Mouse (Mus musculus) WW6 (cell line): ENCODE results near the gene Slc25a28.

Experiments
- DNase-seq: peaks from one replicate; pipeline ENCODE4 v3.0.0-alpha.2; 2013; ENCODE audit warnings: low read depth, low spot score

Gene Slc25a28

DNA sequence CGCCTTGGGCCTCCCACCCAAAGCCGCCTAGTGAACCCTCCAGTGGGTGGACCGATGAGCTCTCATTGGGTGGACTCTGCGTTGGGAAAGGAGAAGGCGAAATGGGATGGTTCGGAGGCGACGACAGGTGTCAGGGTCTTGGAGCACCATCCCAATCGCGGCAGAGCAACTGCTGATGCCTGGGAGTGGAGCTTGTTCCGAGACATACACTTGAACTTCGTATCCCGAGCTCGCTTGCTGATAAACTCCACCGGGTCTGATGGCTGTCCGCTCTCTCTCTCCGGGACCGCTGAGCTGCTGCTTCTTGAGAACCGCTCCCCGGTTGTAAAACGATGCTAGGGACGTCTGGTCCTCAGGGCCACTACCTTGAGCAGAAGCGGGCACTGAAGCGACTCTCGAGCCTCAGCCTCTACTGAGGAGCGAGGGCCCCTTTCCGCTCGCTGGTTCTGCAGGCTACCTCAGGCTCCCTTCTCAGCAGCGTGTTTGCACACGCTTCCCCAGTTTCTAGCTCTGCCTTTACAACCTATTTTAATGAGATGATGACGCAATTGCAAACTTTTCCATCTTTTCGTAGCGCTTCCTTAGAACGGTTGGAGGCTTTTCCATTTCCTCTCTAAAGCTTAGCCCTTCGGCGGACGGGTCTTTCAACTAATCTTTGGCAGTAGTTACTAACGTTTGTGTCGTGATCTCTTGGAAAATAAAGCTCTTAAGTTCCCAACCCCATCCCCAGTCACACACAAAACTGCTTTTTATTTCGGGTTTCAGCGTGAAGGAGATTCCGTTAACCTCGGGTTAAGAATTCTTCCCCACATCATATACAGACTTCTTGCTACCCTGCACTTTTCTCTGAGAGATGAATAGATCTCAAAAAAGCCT is 1.1 kb upstream of the Slc25a28 start:
- DNase-seq: no peak

DNA sequence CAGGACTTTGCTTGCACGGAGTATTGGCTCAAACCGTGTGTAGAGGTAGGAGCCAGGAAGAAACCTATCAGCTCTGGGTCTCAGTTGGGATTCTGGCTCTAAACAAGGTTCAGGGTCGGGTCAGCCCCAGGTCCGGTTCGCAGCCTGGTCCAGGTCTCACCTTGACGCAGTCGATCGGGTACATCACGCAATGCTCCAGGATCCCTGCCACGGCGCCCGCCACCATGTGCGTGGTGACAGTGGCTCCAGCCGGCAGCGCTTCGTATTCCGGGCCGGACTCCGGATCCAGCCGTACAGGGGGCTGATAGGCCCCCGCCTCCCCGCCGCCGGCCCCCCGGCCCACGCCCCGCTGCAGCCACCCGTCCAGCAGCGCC is 378 bp downstream of the Slc25a28 start:
- DNase-seq: no peak

DNA sequence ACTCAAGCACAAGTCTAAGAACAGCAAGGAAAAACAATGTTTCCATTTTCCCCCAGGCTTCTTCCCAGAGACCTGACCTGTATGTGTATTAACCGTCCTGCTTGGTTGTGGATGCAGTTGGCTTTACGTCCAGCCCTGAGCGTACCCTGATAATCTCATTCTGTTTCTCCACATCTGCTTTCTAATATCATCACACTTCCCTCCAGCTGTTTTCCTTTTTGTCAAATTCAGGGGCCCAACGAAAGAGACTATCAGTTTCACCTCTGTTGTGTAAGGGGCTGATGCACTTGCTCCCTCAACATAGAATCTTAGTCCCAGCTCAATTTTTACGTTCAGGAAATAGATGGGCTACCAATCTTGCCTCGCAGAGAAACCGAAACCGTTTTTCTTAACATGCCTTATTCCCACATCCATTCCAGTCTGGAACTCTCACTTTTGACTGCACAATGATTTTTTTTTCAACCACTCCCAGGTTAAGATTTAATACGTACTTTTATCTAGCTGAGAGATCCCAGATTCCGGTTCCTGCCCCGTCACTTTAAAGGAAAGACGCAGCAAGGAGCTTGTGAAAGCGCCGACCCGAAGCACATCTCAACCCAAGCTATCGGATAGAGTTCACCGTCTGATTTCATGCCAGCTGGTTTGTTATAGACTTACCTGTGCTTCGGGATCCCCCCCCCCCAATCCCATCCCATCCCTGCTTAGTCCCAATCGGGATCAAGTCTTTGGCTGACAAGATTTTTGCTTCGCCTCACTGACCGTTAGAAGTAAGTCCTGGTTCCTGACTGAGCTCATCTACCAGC is 967 bp downstream of the Slc25a28 start:
- no peak for DNase-seq

DNA sequence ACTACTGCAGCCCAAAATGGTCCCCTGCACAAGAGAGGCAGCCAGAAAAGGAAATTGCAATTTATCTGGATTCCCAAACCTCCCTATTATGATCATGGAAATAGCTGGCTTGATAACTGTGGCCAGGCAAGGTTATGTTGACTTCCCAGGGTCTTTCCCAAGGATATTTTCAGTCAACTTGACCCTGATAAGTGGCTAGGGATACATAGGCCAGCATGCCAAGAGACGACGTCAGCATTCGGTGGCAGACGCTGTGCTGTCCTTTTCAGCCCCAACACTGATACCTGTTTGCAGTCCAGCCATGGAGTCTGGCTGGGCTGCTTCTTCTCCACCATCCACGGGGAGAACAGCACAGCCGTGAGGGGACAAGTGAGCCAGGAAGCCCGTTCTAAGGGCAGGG is 3.6 kb downstream of the Slc25a28 start:
- DNase-seq: no peak

DNA sequence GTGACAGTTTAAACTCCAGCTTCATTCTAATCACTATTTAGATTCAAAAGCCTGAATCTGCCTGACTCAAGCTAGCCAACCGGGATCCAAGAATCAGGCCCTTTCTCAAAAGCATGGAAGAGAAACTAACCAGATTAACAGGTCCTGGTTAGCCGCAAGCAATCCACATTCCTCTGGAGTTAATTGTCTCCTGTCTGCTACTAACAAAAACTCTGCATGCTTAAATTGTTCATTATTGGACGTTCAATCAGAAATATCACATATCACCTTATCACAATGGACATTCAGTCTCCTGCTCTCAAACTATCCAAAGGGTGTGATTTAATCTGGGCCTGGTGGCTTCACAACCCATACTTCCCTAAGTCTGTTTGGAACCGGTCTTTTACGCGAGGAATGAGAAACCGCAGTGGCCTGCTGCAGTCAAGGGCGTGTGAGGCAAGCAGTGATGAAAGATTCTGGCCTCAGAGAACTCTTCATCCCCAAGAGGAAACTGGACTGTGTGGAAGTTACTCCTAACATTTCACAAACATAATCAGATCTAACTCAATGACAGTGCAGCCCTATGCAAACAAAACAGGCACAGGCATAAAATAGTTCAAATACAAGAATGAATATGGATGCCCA is 5.4 kb downstream of the Slc25a28 start:
- no peak for DNase-seq

DNA sequence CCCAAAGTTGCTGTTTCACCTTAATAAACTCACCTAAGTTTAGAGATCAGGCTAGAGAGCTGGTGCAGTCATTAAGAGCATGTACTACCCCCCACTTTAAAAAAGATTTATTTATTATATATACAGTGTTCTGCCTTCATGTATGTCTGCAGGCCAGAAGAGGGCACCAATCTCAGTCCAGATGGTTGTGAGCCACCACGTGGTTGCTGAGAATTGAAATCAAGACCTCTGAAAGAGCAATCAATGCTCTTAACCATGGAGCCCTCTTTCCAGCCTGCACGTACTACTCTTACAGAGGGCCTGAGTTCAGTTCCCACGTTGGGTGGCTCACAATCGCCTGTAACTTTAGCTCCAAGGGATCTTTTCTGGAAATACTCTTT is 7.3 kb downstream of the Slc25a28 start:
- no peak for DNase-seq

DNA sequence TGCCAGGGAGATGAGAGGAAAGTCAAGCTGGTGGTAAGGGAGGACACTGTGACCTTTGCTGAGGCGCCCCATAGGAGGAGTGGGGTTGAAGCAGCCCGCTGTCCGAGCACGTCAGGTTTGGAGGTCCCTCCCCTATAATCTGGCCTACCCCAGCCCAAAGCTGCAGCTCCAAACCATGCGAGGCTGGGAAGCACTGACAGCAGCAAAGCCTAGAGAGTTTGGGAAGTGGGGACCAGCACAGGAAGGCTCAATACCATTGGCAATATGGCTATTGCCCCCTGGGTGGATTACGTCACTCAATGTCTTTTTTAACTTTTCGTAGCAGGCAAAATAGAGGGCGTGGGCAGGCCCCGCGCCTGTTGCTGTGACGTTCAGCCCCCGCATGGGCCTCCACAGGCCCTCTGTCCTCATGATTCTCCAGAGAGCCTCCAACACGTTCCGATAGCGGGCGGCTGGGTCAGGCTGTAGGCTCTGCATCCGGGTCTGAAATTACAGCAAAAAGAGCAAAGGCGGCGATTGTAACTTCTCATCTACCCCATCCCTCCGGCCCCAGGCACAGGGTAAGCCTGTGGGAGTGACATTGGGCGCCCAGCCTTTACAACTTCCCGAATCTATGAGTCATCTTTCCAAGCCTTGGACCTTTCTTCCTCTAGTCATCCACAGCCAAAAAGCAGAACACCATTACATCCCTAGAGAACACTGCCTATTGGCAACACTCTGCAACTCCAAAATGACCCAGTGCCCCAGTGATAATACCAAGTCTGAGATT is 7.8 kb downstream of the Slc25a28 start:
- DNase-seq: no peak

DNA sequence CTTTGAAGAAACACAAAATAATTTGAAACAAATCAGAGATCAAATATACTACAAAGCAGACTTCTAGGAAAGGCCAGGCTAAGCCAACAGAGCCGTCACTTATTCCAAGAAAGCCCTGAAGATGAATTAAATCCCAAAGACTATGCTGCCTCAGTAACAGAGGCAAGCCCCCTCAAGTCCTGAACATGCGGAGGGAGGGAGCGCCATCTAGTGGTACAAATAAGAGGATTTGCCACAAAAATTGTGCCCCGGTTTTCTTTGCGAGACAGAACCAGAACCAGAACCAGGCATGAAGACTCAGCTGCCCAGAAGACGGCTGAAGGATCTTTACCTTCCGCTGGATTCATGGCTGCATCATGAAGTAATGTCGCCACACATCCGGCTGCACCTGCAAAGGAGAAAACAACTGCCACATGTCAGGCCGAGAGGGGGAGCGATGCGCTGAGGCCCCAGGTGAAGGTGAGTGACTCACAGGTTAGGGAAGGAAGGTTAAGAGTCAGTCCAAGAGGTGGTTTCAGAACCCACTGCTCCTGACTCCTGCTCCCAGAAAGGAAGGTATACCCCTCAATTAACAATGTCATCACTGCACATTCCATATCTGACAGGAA is 9.1 kb downstream of the Slc25a28 start:
- DNase-seq: no peak

DNA sequence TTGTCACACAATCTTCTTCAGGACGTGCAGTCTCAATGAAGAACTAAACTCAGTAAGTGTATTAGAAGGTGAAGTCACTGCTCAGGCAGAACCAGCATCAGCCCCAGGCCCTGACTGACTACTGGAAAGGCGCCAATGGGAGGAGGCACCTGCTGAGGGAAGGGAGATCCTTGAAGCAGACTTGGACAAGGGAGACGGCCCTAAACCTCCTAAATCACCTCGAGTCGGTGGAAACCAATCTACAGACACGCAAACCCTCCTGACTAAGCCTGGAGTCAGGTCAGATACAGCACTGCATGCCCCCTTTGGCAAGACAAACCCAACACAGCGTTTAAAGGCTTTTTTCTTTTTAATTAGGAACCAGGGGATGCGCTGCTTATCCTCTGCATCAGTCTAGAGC is 11.2 kb downstream of the Slc25a28 start:
- DNase-seq: no peak

DNA sequence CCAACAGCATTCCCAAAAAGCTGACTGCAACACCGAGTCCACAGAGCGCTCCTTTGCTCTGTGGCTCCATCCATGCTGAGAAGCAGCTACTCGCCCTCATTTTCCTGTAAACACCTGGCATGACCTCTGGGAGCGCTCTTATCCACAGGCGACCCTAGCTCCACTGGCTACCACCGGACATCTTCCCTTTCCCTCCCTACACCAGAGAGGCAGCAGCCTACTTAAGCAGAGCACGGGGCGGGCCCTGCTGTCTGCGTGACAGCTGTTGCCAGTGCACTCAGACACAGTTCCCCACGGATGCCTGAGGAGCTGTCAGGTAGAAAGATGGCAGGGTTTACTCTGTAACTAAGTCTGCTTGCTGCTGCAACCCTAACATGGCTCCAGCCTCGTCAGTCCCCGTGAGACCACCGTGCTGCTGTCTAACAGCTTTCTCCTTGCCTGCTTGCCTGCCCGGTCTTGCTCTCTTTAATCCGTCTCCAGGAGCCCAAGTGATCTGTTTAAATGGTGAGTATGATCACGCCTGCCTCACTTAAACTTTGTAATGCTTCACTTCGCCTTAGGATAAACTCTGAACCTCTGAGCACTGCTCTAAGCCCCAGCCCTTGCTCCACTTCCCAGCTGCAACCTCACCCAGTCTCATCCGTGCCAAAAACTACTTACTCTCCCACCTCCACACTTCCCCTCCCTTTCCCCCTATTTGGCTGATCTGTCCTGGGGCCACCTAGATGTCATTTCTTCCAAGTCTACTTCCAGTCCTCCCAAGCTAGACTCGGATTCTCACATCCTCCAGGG is 12.3 kb downstream of the Slc25a28 start:
- DNase-seq: no peak

DNA sequence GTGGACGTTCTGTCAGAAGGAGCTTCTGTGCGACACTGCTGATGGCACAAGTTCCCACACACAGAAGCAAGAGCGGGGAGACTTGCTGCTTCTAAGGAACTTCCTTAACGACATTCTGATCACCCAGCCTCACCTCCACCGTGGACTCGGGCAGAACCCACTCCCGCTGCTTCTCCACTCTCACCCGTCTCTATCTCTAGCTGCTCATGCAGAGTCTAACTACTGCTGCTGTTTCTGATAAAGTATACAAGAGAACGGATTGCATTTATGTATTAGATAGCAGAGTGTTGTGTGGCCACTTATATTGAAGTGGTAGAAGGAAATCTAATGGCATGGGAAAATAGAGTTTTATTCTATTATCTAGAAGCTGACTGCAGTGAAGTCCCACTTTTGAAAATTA is 13.9 kb downstream of the Slc25a28 start:
- no peak for DNase-seq

DNA sequence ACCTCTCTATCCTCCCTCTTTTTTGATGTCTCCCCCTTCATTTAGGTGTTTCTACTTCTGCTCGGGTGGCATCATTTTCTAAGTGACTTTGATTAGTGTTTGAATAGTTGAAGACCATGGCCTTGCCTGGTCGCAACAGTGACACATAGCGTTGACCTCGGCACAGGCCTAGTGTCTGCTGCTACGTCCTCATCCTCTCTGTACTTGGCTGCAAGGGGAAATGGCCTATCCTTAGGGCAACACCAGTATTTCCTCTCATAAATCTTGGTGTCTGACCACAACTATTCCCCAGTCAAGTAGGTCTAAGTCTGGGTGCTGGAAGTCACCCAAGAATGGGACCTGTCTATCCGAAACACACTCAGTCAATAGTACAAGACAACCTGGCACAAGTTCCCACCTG is 15.0 kb downstream of the Slc25a28 start:
- DNase-seq: no peak

DNA sequence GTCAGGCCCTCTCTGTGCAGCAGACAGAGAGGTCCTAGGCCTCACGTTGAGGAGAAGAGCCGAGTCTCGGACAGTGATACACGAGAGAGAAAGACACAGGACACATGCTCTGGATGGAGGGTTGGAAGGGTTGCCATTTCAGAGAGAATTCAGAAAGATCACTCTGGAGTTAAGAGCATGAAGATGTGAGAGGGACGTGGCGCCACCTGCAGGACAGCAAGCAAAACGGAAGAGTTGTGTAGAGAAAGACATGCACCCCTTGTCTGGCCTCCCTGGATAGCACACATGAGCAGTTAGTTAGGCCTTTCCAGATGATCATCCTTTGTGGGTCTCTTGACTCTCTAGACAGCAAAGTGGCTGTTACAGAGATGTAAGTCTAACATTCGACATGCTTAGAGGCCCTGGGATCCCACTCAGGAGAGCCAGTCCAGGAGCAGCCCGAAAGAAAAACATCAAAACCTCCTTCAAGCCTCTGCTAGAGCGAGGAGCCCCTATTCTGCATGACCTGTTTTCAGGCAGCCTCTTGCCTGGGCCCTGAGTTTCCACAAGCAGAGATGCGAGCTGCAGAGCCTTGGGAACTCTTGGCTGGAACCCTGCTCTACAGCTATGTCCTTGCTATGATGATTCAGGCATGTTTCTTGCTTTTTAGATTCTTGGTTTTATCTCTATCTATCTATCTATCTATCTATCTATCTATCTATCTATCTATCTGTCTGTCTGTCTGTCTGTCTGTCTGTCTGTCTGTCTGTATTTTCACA is 18.8 kb downstream of the Slc25a28 start:
- no peak for DNase-seq

DNA sequence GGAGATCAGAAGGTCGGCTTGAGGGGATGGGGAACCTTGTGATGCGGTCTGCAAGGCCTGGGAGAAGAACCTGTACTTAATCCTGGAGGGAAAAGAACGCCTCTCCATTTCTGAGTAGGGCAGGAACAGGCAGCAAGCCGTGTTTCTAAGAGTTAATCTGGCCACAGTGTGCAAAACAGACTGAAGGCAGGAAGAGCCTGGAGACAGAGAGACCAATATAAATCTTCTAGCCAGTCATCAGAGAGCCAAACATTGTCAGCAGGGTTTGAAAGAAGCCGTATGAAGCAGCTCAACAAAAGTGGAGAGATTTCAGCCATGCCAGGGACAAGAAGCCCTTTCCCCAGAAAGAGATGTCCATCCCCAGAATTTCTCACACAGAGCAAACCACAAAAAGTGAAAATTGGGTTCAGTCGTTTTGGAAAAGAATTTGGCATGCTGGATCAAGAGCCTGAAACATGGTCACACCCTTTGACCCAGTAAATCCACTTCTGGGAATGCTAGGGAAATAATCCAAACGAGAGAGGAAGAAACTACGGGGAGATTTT is 23.4 kb downstream of the Slc25a28 start:
- DNase-seq: no peak

DNA sequence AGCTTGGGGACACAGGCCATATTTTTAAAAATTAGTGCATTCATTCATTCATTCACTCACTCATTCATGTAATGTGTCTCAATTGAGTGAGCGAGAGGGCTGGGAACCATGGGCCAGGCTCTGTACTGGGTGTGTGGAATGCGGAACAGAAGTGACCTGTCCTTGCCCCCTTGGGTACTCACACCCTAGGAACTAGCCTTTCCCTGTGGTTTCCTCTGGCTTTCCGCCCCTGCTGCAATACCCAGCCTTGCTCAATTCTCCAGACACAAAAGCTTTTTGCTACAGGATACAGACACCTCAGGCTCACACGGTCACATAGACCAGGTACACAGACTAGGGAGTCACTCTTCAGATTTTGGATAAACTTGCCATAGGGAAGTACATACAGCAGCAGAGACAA is 26.3 kb downstream of the Slc25a28 start:
- DNase-seq: no peak

DNA sequence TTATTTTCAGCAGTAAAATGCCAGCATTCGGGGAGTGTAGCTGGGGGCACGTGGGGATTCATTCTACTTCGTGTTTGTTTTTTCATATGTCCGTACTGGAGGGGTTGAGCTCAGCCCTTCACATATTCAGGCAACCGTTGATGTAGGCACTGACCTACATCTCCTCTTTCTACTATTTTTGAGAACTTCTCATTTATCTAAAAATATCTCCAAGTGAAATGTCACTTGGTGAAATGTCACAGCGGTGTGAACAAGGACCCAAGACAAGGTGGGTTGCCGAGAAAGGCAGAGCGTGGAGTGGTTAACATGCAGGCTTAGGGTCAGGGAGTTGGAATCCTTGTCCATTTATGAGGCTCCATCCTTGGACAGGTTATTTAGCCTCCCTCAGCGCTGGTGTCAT is 27.4 kb downstream of the Slc25a28 start:
- no peak for DNase-seq

DNA sequence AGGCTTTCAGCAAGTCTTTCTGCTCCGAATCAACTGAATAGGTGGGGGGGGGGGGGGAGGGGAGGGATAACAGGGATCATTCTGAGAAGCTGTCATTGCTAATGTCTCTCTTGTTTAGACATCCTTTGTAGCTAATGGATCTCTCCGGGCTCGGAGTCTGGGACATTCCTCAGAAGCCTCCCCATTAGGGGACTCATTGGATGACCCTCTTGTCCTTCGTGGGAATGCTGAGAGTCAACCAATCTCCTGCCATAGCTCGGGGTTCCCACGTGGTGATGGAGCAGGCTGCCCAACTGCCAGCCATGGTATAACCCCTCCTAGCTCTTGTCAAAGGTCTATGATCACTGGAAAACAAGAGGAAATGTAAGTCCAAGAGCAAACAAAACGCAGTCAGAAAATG is 27.8 kb downstream of the Slc25a28 start:
- no peak for DNase-seq

DNA sequence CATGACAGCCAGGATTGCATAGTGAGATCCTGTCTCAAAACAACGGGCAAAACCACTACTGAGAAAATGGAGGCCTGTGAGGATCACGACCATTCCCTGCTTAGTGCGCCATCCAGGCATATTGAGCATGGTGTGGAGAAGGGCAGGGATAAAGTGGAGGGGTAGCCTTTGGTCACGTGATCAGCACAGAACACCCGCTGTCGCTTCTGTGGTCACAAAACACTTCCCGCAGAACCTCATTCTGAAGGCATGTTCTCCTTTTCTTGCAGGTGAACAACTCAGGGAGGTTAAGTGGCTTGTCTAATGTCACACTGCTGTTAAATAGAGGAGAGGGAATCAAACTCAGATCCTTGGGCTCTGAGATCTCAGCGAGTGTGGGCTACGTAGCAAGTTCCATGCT is 29.2 kb downstream of the Slc25a28 start:
- no peak for DNase-seq

DNA sequence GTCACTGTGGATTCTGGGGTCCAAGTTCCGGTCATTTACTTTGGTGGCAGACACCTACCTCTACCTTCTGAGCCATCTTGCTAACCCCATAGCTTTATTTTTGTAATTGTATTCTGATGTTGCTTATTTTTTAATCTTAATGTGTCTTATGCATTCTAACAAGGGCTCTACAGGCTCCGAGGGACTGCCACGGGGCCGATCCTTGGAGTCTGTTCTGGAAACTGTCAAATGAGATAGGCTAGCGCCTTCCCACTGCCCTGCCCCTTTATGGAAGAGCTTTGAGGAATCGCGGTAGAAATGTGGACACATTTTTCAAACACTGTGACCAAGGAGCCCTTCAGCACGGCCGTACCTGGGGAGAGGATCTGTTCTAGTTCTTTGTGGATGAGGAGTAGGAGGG is 31.8 kb downstream of the Slc25a28 start:
- no peak for DNase-seq

DNA sequence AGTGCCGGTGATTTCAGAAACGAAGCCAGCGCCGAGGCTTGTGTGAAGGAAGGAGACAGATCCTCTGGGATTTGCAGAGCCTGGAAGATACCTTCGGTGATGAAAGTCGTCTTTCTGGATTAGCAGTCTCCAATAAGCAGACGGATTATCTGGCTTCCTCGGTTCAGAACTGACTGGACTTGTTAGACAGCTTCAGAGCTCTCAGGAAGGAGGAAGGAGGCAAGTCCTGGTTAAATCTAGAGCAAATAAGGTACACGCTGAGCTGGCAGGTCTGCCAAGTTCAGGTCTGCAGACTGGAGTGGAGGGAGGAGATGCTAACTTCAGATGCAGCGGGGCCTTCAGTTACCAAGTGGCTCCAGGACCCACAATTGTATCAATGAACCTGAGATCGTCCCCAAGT is 32.8 kb downstream of the Slc25a28 start:
- DNase-seq: no peak
